Mouse (Mus musculus): ENCODE results near the gene Nr2c2ap.

Gene Nr2c2ap

DNA sequence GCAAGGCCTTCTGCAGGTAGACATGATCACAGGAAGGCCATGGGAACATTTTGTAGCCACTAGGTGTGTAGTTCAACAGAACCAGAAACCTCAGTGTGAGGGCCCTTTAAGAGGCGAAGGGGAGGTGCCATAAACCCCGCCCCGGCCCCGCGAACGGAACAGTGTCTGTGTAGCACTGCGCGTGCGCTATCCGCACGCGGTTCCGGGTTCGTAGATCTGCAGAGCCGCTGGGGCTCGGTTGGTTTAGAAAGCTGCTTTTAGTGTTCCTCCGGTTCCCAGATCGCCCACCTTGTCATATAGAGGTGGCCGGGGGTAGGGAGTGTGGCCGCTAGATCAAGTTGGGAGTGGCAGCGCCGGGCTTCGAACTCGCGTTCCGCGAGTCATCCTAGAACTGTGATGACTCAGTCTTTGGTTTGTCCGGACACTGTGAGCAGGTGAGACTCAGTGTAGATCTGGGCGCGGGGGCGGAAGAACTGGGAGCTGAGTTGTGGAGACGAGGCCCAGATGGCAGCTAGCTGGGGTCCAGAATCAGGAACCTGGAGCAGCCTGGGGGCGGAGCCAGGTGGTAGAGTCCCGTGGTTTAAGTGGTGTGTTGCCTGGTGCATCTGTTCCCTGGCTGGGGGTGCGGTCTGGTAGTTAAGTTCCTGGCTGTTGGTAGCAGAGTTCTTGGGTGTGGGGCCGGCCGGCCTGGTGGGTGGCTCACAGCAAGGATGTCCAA is at the start of gene Nr2c2ap:
TSS of gene Nr2c2ap (plus strand) at position 168 of the 718 bp plus-strand sequence.
- peak; percentile 85 for DNase-seq

GRCm38 (mm10) chr8:70081976-70082375 is 49.2 kb upstream of the Nr2c2ap start:
- no peak for DNase-seq

GRCm38 (mm10) chr8:70083285-70083684 is 47.8 kb upstream of the Nr2c2ap start, which contains the start of gene Hapln4:
Gene Hapln4, plus strand, starts transcription at chr8:70083457.
- DNase-seq, result no peak

DNA sequence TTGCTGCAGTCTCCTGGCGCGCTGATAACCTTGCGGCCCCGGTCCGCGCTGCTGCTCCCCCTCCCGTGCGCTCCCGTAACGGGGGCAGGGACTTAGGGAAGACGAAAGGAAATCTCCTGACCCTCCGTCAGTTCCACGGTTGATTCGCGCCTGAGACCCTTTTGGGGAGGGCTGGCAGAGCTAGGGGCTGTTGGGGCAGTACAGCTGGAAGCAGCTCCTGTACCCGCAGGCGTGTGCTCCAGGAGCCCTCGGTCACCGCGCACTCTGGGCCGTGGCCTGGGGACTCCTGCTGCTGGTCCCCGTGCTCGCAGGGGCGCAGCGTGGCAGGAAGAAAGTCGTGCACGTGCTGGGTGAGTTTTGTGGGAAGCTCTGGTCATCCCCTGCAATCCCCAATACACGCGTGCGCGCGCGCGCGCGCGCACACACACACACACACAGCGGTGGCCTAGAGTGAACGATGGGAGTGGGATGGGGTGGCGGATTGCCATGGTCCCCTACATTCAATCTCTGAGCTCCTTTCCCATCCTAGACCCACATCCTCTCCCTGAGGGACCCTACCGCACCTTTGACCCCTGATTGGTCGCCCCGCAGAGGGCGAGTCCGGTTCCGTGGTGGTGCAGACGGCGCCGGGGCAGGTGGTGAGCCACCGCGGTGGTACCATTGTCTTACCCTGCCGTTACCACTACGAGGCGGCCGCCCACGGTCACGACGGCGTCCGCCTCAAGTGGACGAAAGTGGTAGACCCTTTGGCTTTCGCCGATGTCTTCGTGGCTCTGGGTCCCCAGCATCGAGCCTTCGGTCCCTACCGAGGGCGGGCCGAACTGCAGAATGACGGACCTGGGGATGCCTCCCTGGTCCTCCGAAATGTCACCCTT is 46.7 kb upstream of the Nr2c2ap start:
- no peak for DNase-seq

DNA sequence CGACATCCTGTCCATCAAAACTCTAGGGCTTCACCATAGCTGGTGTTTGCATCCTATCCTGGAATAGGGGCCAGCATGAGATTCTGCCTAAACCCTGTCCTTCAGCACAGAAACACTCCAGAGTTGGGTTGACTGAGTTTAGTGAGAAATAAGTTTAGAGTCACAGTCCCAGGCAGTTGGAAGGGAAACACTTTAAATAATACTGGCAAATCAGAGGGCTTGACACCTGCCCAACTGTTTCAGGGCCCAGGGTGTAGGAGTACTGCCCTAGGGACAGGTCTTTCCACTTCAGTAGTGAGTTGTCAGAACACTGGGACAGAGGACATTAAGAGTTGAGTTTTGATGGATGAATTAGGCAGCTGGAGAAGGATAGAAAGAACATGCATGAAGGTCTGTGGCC is 45.0 kb upstream of the Nr2c2ap start:
- no peak for DNase-seq

DNA sequence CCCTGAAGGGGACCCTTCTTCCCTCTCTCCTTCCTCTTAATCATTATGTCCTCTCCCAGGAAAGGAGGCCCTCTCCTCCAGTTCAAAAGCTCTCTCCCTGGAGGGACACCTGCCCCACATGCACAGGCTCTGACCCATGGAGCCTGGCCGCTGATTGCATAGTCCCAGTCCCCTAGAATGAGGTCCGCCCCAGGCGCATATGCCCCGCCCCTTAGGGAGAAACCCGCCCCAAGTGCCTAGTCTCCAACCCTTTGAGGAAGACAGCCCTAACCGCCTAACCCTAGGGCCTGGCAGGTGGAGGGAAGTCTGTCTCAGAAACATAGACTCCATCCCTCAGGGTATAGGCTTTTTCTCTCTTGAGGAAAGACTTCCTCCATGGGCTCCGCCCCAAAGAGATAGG is 43.9 kb upstream of the Nr2c2ap start:
- no peak for DNase-seq

DNA sequence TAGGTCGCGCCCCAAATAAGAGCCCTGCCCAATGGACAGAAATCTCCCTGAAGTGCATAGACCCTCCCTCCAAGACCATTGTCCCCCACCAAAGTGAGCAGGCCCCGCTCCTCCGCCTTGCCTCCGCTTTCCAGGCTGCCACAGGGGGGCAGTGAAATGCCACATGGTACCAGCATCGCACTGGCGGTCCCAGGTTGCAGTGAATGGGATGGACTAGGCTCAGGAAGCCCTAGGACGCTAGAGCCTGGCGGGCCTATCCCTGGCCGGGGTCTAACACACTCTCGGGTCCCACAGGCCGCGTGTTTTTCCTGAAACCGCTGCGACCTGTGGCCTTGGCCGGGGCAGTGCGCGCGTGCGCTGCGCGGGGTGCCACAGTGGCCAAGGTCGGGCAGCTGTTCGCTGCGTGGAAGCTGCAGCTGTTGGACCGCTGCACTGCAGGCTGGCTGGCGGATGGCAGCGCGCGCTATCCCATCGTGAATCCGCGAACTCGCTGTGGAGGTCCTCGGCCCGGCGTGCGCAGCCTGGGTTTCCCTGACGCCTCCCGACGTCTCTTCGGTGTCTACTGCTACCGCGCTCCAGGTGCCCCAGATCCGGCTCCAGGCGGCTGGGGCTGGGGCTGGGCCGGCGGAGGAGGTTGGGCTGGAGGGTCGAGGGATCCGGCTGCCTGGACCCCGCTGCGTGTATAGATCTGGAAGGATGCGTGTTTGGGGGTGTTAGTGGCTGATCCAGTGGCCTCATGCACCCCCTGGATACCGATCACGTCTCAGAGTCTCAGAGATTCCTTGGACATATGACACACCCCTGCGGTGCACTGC is 43.1 kb upstream of the Nr2c2ap start:
- peak; percentile 74 for DNase-seq

- no peak for DNase-seq
Measured at GRCm38 (mm10) chr8:70089296-70089960, 41.7 kb upstream of the Nr2c2ap start.

GRCm38 (mm10) chr8:70092786-70093185 is 38.3 kb upstream of the Nr2c2ap start:
- no peak for DNase-seq

GRCm38 (mm10) chr8:70099276-70099675 is 31.9 kb upstream of the Nr2c2ap start:
- no peak for DNase-seq

DNA sequence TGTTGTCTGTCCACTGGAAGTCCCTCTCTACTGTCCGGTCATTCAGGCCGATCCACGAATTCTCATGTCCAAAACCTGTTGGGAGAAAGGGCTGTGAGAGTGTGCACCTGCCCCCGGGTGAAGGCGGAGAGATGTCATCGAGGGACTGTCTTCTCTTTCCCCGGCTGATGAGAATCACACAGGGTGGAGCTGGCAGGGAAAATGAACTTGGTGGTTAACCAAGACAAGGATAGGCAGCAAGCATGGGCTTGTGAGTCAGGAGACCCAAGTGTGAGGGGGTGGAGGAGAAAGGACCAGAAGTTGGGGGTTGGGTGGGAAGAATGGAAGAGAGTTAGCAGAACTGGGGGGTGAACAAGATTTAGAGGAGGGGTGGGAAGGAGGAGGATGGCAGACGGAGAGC is 30.9 kb upstream of the Nr2c2ap start:
- DNase-seq, result no peak

DNA sequence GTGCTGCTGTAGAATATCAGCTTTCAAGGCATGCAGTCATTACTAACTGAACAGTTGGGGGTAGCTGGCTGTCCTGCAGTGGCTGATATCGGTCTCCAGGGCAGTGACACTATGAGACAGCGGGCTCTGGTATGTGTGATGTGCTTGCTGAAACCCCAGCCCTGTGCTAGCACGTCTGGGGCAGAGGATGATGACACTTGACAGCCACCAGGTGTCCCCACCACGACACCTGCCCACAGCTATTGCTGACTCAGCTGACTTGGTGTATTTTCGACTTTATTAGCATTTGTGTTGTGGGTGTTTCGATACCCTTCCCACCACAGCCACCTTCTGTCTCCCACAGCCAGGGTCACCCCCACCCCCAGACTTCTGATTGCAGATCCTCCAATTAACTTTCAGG is 26.6 kb upstream of the Nr2c2ap start:
- no peak for DNase-seq

GRCm38 (mm10) chr8:70104922-70105321 is 26.2 kb upstream of the Nr2c2ap start:
- no peak for DNase-seq

- DNase-seq, result no peak
Measured at GRCm38 (mm10) chr8:70110451-70110850, 20.7 kb upstream of the Nr2c2ap start.

DNA sequence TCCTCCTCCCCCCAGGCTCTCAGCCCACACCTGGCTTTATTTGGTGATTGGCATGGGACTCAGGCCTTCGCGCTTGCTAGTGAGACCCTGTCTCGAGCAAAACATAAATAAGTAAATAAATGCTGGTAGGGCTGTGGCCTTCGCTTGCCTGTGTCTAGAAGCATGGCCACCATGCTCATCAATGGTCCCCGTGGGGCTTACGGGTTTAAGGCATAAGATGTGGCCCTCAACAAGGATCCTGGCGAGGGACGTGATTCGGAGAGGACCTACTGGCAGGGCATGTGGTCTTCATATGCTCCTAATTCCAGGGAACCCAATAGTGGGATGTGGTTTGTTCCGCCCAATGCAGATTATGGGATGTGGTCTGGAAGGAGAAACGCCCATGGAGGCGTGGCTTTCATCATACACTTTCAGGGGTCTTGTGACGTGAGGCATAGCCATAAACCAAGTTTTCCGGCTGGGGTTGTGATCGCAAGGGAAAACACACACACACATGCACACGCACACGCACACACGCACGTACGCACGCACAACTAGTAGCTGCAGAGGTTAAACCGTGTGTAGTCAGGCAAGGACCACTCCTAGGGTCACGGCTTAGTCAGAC is 19.8 kb upstream of the Nr2c2ap start:
- no peak for DNase-seq

- DNase-seq, result no peak
Measured at GRCm38 (mm10) chr8:70112401-70113016, 18.6 kb upstream of the Nr2c2ap start.

GRCm38 (mm10) chr8:70114488-70114887 is 16.6 kb upstream of the Nr2c2ap start:
- DNase-seq, result no peak

- DNase-seq, result no peak
Measured at GRCm38 (mm10) chr8:70114892-70115291, 16.2 kb upstream of the Nr2c2ap start.

- no peak for DNase-seq
Measured at GRCm38 (mm10) chr8:70117611-70118010, 13.5 kb upstream of the Nr2c2ap start.

DNA sequence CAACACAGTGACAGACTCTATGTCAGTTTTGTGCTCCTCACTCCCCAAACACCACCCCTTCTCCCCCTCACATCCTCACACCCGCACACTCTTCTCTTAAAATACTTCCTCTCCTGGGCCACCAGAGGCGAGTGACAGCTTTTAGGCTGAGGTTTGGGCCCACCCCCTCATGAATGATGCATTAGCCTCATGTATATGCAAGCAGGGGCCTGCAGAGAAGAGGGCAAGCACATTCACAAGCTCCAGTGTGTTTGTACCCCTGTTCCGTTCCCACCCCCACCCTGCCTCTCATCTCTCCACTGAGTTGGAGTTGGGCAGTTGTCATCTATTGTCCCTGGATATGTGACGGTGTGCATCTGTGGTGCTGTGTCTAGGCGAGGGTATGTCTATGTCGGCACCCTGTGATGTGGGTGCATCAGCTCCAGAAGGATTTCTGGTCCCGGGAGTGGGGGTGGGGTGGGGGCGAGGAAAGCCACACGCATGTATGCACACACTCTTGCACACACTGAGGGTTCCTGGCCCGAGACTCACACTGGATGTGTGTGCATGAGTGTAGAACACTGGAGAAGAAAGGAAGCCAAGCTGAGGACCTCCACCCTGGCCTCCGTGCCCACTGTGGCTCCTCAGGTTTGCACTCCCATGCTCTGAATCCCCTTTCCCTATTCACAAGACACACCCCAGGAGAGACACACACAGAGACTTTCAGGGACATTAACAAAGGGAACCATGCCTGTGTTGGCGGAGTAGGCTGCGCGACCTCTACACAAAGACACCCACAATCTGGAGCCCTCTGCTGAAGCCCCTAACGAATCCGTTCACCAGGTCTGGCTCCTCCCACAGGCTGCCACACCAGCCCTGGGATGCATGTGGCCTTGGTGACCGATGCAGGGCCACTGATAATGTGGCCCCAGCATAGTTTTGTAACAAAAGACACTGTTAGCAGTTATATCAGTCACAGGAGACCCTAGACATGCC is 12.1 kb upstream of the Nr2c2ap start:
- no peak for DNase-seq
